Mouse (Mus musculus): ENCODE data around the gene Fkbpl. TPM values are rescaled to one million over a fixed set of nuclear protein-coding genes. Genes with fewer than 3 reads are reported as not detected.

Gene Fkbpl
- polyA plus RNA-seq, 1 experiment = 9.9 TPM

GRCm38 (mm10) chr17:34658145-34658544, 13.6 kb downstream of the Fkbpl start:
- Histone ChIP-seq H3K79me3 (ENCODE audit: low read depth) (no peaks in the 10 kb centered on the region), H3K79me2 (ENCODE audit: control insufficient read depth, insufficient read depth) (no peaks in the 10 kb centered on the region), H3K4me3 (ENCODE audit: insufficient read depth, poor library complexity, severe bottlenecking) (no peak overlapping the region), H3ac (ENCODE audit: control insufficient read depth, insufficient read length, low read depth) (no peak overlapping the region), H3K27me3 (ENCODE audit: control insufficient read depth, insufficient read depth, insufficient read length) (peaks cover 33% of the 10 kb centered on the region), H3K36me3 (ENCODE audit: control insufficient read depth, insufficient read depth) (peaks cover under 1% of the 10 kb centered on the region)
- no peak for TF ChIP-seq CTCF (IDR thresholded peaks at IDR 0.05; ENCODE audit: control insufficient read depth, insufficient read depth, insufficient read length)
- no peak for TF ChIP-seq MYOG (IDR thresholded peaks at IDR 0.05; ENCODE audit: control insufficient read depth, extremely low read depth, insufficient read length)
- TF ChIP-seq FOSL1 (IDR thresholded peaks at IDR 0.05; ENCODE audit: insufficient read depth, low read length, poor library complexity, severe bottlenecking) = no peak
- no peak for TF ChIP-seq MYOD1 (IDR thresholded peaks at IDR 0.05; ENCODE audit: control insufficient read depth, insufficient read length, low read depth)
- TF ChIP-seq MAX (IDR thresholded peaks at IDR 0.05) = no peak
- no peak for TF ChIP-seq CEBPB (IDR thresholded peaks at IDR 0.05; ENCODE audit: low read depth)
- no peak for TF ChIP-seq USF1 (IDR thresholded peaks at IDR 0.05; ENCODE audit: low read depth)

GRCm38 (mm10) chr17:34658591-34658990, 14.0 kb downstream of the Fkbpl start:
- TF ChIP-seq MAX (IDR thresholded peaks at IDR 0.05) (no peak), MYOD1 (IDR thresholded peaks at IDR 0.05; ENCODE audit: control insufficient read depth, insufficient read length, low read depth) (no peak), USF1 (IDR thresholded peaks at IDR 0.05; ENCODE audit: low read depth) (no peak), CTCF (IDR thresholded peaks at IDR 0.05; ENCODE audit: control insufficient read depth, insufficient read depth, insufficient read length) (no peak), MYOG (IDR thresholded peaks at IDR 0.05; ENCODE audit: control insufficient read depth, extremely low read depth, insufficient read length) (no peak), FOSL1 (IDR thresholded peaks at IDR 0.05; ENCODE audit: insufficient read depth, low read length, poor library complexity, severe bottlenecking) (no peak), CEBPB (IDR thresholded peaks at IDR 0.05; ENCODE audit: low read depth) (no peak)
- Histone ChIP-seq H3K79me2 (ENCODE audit: control insufficient read depth, insufficient read depth) (no peaks in the 10 kb centered on the region), H3ac (ENCODE audit: control insufficient read depth, insufficient read length, low read depth) (no peak overlapping the region), H3K79me3 (ENCODE audit: low read depth) (no peaks in the 10 kb centered on the region), H3K27me3 (ENCODE audit: control insufficient read depth, insufficient read depth, insufficient read length) (peaks cover 37% of the 10 kb centered on the region), H3K36me3 (ENCODE audit: control insufficient read depth, insufficient read depth) (no peaks in the 10 kb centered on the region), H3K4me3 (ENCODE audit: insufficient read depth, poor library complexity, severe bottlenecking) (no peak overlapping the region)

- Histone ChIP-seq H3ac (ENCODE audit: control insufficient read depth, insufficient read length, low read depth) (no peak overlapping the region), H3K36me3 (ENCODE audit: control insufficient read depth, insufficient read depth) (no peaks in the 10 kb centered on the region), H3K4me3 (ENCODE audit: insufficient read depth, poor library complexity, severe bottlenecking) (no peak overlapping the region), H3K27me3 (ENCODE audit: control insufficient read depth, insufficient read depth, insufficient read length) (peaks cover 41% of the 10 kb centered on the region), H3K79me3 (ENCODE audit: low read depth) (no peaks in the 10 kb centered on the region), H3K79me2 (ENCODE audit: control insufficient read depth, insufficient read depth) (no peaks in the 10 kb centered on the region)
- TF ChIP-seq CTCF (IDR thresholded peaks at IDR 0.05; ENCODE audit: control insufficient read depth, insufficient read depth, insufficient read length) = no peak
- no peak for TF ChIP-seq USF1 (IDR thresholded peaks at IDR 0.05; ENCODE audit: low read depth)
- TF ChIP-seq CEBPB (IDR thresholded peaks at IDR 0.05; ENCODE audit: low read depth) = no peak
- no peak for TF ChIP-seq MYOD1 (IDR thresholded peaks at IDR 0.05; ENCODE audit: control insufficient read depth, insufficient read length, low read depth)
- no peak for TF ChIP-seq MYOG (IDR thresholded peaks at IDR 0.05; ENCODE audit: control insufficient read depth, extremely low read depth, insufficient read length)
- TF ChIP-seq FOSL1 (IDR thresholded peaks at IDR 0.05; ENCODE audit: insufficient read depth, low read length, poor library complexity, severe bottlenecking) = no peak
- TF ChIP-seq MAX (IDR thresholded peaks at IDR 0.05) = no peak
These were observed 14.8 kb downstream of the Fkbpl start for GRCm38 (mm10) chr17:34659181-34659896.

- no peaks in the 10 kb centered on the region for H3K36me3 ChIP-seq (ENCODE audit: control insufficient read depth, insufficient read depth)
- H3K27me3 ChIP-seq (ENCODE audit: control insufficient read depth, insufficient read depth, insufficient read length) = peaks cover 45% of the 10 kb centered on the region
- no peak overlapping the region for H3ac ChIP-seq (ENCODE audit: control insufficient read depth, insufficient read length, low read depth)
- no peaks in the 10 kb centered on the region for H3K79me3 ChIP-seq (ENCODE audit: low read depth)
- H3K79me2 ChIP-seq (ENCODE audit: control insufficient read depth, insufficient read depth) = no peaks in the 10 kb centered on the region
- no peak overlapping the region for H3K4me3 ChIP-seq (ENCODE audit: insufficient read depth, poor library complexity, severe bottlenecking)
- TF ChIP-seq FOSL1 (IDR thresholded peaks at IDR 0.05; ENCODE audit: insufficient read depth, low read length, poor library complexity, severe bottlenecking) = no peak
- TF ChIP-seq MYOG (IDR thresholded peaks at IDR 0.05; ENCODE audit: control insufficient read depth, extremely low read depth, insufficient read length) = no peak
- TF ChIP-seq MAX (IDR thresholded peaks at IDR 0.05) = no peak
- TF ChIP-seq MYOD1 (IDR thresholded peaks at IDR 0.05; ENCODE audit: control insufficient read depth, insufficient read length, low read depth) = no peak
- TF ChIP-seq USF1 (IDR thresholded peaks at IDR 0.05; ENCODE audit: low read depth) = no peak
- TF ChIP-seq CEBPB (IDR thresholded peaks at IDR 0.05; ENCODE audit: low read depth) = no peak
- no peak for TF ChIP-seq CTCF (IDR thresholded peaks at IDR 0.05; ENCODE audit: control insufficient read depth, insufficient read depth, insufficient read length)
These were observed 15.3 kb downstream of the Fkbpl start for GRCm38 (mm10) chr17:34659897-34660214.

GRCm38 (mm10) chr17:34660259-34660820, 15.8 kb downstream of the Fkbpl start:
- no peak overlapping the region for H3K4me3 ChIP-seq (ENCODE audit: insufficient read depth, poor library complexity, severe bottlenecking)
- peaks cover 46% of the 10 kb centered on the region for H3K27me3 ChIP-seq (ENCODE audit: control insufficient read depth, insufficient read depth, insufficient read length)

More at GRCm38 (mm10) chr17:34660259-34660820, 15.8 kb downstream of the Fkbpl start:
- H3K79me2 ChIP-seq (ENCODE audit: control insufficient read depth, insufficient read depth) = no peaks in the 10 kb centered on the region
- no peak overlapping the region for H3ac ChIP-seq (ENCODE audit: control insufficient read depth, insufficient read length, low read depth)
- H3K36me3 ChIP-seq (ENCODE audit: control insufficient read depth, insufficient read depth) = no peaks in the 10 kb centered on the region
- no peaks in the 10 kb centered on the region for H3K79me3 ChIP-seq (ENCODE audit: low read depth)
- TF ChIP-seq CTCF (IDR thresholded peaks at IDR 0.05; ENCODE audit: control insufficient read depth, insufficient read depth, insufficient read length) = no peak
- no peak for TF ChIP-seq MAX (IDR thresholded peaks at IDR 0.05)
- TF ChIP-seq MYOD1 (IDR thresholded peaks at IDR 0.05; ENCODE audit: control insufficient read depth, insufficient read length, low read depth) = no peak

Measured in C2C12 (cell line).